In genomic region chr15:88036146-88037000, GRCm38 (mm10) we compare ENCODE assay signal across 7 mouse cellular contexts.
DNase-seq lines count a peak whose midpoint lies in the region; ATAC-seq and TF ChIP-seq lines count a peak whose summit lies in the region.

No protein-coding gene starts in this region.

- no peak for TF ChIP-seq CTCF in forebrain, postnatal 0 days (IDR thresholded peaks at IDR 0.05; ENCODE audit: low read depth)

- peak; percentile 17 to 23 for DNase-seq in layer of hippocampus, postnatal 10 days (ENCODE audit: low spot score in 2 of 2)
- no peak for DNase-seq in layer of hippocampus, adult 11-12 months (ENCODE audit: low spot score)
- peak; percentile 26 for DNase-seq in forebrain, postnatal 0 days
- peak; percentile 32 for DNase-seq in limb, embryonic 10.5 days (ENCODE audit: low spot score)
- DNase-seq in thymus, postnatal 25 days = no peak
- no peak for DNase-seq in adrenal gland, postnatal 4 days (ENCODE audit: low spot score in 2 of 2)

- 45% methylated on average over 22 of the region's 22 CpGs for WGBS in forebrain, postnatal 0 days
- 63% methylated on average over 22 of the region's 22 CpGs for WGBS in limb, embryonic 10.5 days
- 43% methylated on average over 22 of the region's 22 CpGs for WGBS in neural tube, embryonic 13.5 days

- peak; percentile 63 for ATAC-seq in forebrain, postnatal 0 days
- ATAC-seq in neural tube, embryonic 13.5 days (ENCODE audit: low read depth) = peak; percentile 72

- H3K4me1 ChIP-seq in forebrain, postnatal 0 days (ENCODE audit: insufficient read depth) = no peaks in the 10 kb centered on the region; the same call in 1 of the 2 replicates
- H3K4me1 ChIP-seq in limb, embryonic 10.5 days = 0 out of 2 replicates have a peak, but pooled peaks cover 2% of the 10 kb centered on the region
- peaks cover 18% of the 10 kb centered on the region for H3K4me1 ChIP-seq in neural tube, embryonic 13.5 days (replicated peaks)

- H3K27me3 ChIP-seq in forebrain, postnatal 0 days (ENCODE audit: insufficient read depth, low read length) = no peaks in the 10 kb centered on the region; the same call in 1 of the 2 replicates
- H3K27me3 ChIP-seq in limb, embryonic 10.5 days (ENCODE audit: low read depth, poor library complexity, severe bottlenecking) = 0 out of 2 replicates have a peak, but pooled peaks cover 4% of the 10 kb centered on the region
- no peaks in the 10 kb centered on the region for H3K27me3 ChIP-seq in neural tube, embryonic 13.5 days

- H3K9me3 ChIP-seq in forebrain, postnatal 0 days (ENCODE audit: low read length) = no peaks in the 10 kb centered on the region
- no peaks in the 10 kb centered on the region for H3K9me3 ChIP-seq in limb, embryonic 10.5 days (replicated peaks)
- no peaks in the 10 kb centered on the region for H3K9me3 ChIP-seq in neural tube, embryonic 13.5 days

- H3K4me2 ChIP-seq in forebrain, postnatal 0 days (ENCODE audit: low read depth) = no peak overlapping the region
- H3K4me2 ChIP-seq in neural tube, embryonic 13.5 days = no peak overlapping the region

- H3K27ac ChIP-seq in forebrain, postnatal 0 days (ENCODE audit: low read depth, low read length) = no peak overlapping the region
- H3K27ac ChIP-seq in limb, embryonic 10.5 days = no peak overlapping the region
- peak overlapping the region; percentile 30; the same call in 1 of the 2 replicates for H3K27ac ChIP-seq in neural tube, embryonic 13.5 days (replicated peaks)

- no peak overlapping the region for H3K4me3 ChIP-seq in forebrain, postnatal 0 days (ENCODE audit: low read depth, low read length)
- H3K4me3 ChIP-seq in limb, embryonic 10.5 days = no peak overlapping the region
- H3K4me3 ChIP-seq in neural tube, embryonic 13.5 days = no peak overlapping the region

- H3K36me3 ChIP-seq in forebrain, postnatal 0 days (ENCODE audit: insufficient read depth) = no peaks in the 10 kb centered on the region
- no peaks in the 10 kb centered on the region for H3K36me3 ChIP-seq in limb, embryonic 10.5 days
- no peaks in the 10 kb centered on the region for H3K36me3 ChIP-seq in neural tube, embryonic 13.5 days

- H3K9ac ChIP-seq in forebrain, postnatal 0 days = no peak overlapping the region
- H3K9ac ChIP-seq in neural tube, embryonic 13.5 days = no peak overlapping the region

Comparison
In these comparisons a context has a peak if more than half of its experiments do, and no peak if none do; other contexts are left out.
1. DNase-seq: peak in layer of hippocampus, postnatal 10 days (2 of 2), forebrain, postnatal 0 days (single experiment) and limb, embryonic 10.5 days (single experiment); none in layer of hippocampus, adult 11-12 months (single experiment), thymus, postnatal 25 days (single experiment) and adrenal gland, postnatal 4 days (0 of 2).